Mouse (Mus musculus) ES-E14 (cell line): ENCODE results near the gene Rbfox3. TPM values are rescaled to one million over a fixed set of nuclear protein-coding genes. Genes with fewer than 3 reads are reported as not detected.
A peak's percentile ranks its signal among the peaks of the same experiment; 100 is the strongest.

Experiments used
- DNase-seq: peaks from one replicate; pipeline ENCODE4 v3.0.0-alpha.2; 2013; ENCODE audit warnings: low read depth, low spot score
- H3K27ac ChIP-seq: 2 replicates; pipeline ENCODE4 v1.5.1; 2012; ENCODE audit warnings: low read depth, mild to moderate bottlenecking, low read length, moderate library complexity, mixed read lengths; ENCODE audit not compliant: poor library complexity, insufficient read depth, severe bottlenecking
- H3K36me3 ChIP-seq: 2 replicates; pipeline ENCODE4 v1.6.1; 2012; ENCODE audit warnings: mild to moderate bottlenecking, low read length, moderate library complexity, mixed read lengths; ENCODE audit not compliant: control insufficient read depth, poor library complexity, insufficient read depth, severe bottlenecking
- H3K4me1 ChIP-seq, 2 experiments: fragments of 150-350 bp in 1 of 2; sonication (generic) in 1 of 2; 2 replicates each; pipeline ENCODE4 v1.6.1; 2012; ENCODE audit warnings: low read length in 2 of 2, mild to moderate bottlenecking in 1 of 2, mixed read lengths in 1 of 2; ENCODE audit not compliant: control insufficient read depth in 2 of 2, insufficient read depth in 2 of 2, poor library complexity in 1 of 2
- H3K4me3 ChIP-seq, 2 experiments: fragments of 150-350 bp in 1 of 2; sonication (generic) in 1 of 2; 2 replicates each; pipeline ENCODE4 v1.5.1; 2012; ENCODE audit warnings: low read length in 2 of 2, low read depth in 1 of 2, mild to moderate bottlenecking in 1 of 2, mixed read lengths in 1 of 2; ENCODE audit not compliant: insufficient read depth in 1 of 2, poor library complexity in 1 of 2, severe bottlenecking in 1 of 2
- H3K9ac ChIP-seq: 2 replicates; pipeline ENCODE4 v1.6.1; 2012; ENCODE audit warnings: low read depth, mild to moderate bottlenecking, low read length, mixed read lengths; ENCODE audit not compliant: poor library complexity, insufficient read depth, severe bottlenecking
- H3K9me3 ChIP-seq: fragments of 150-350 bp; sonication (generic); 2 replicates; pipeline ENCODE4 v1.6.1; 2012; ENCODE audit warnings: low read depth, mild to moderate bottlenecking, low read length; ENCODE audit not compliant: control insufficient read depth, insufficient read depth
- CHD2 ChIP-seq: IDR thresholded peaks from 2 replicates; pipeline ENCODE4 v1.6.1; 2014; ENCODE audit warnings: mild to moderate bottlenecking, low read depth, low read length, inconsistent platforms
- HCFC1 ChIP-seq: IDR thresholded peaks from 2 replicates; pipeline ENCODE4 v1.6.1; 2012; ENCODE audit warnings: low read length, inconsistent platforms, borderline replicate concordance; ENCODE audit not compliant: insufficient read depth
- MAFK ChIP-seq: IDR thresholded peaks from 2 replicates; pipeline ENCODE4 v1.6.1; 2014; ENCODE audit warnings: mild to moderate bottlenecking, low read depth, low read length, inconsistent platforms; ENCODE audit not compliant: insufficient read depth
- ZC3H11A ChIP-seq: IDR thresholded peaks from 2 replicates; pipeline ENCODE4 v1.6.1; 2012; ENCODE audit warnings: low read depth, mild to moderate bottlenecking, inconsistent platforms, low read length, borderline replicate concordance
- ZNF384 ChIP-seq: IDR thresholded peaks from 2 replicates; pipeline ENCODE4 v1.6.1; 2012; ENCODE audit warnings: low read depth, low read length, inconsistent platforms
- in situ Hi-C, 2 experiments: fragments of 600-800 bp; cut with MboI; formaldehyde crosslinking; loops; one replicate each; pipeline ENCODE4 v1.15.1; 2025; ENCODE audit warnings: low sequenced_read_pairs in 2 of 2, inconsistent platforms in 1 of 2; ENCODE audit not compliant: unreplicated experiment in 2 of 2
- total RNA-seq: library from RNA; depleted of rRNA; stranded (reverse); fragments of 300-350 nt; gene quantifications from 2 replicates; pipeline ENCODE4 v1.2.3, GENCODE M21; 2012

Gene Rbfox3
- total RNA-seq, 1 experiment, result 0.45 TPM

DNA sequence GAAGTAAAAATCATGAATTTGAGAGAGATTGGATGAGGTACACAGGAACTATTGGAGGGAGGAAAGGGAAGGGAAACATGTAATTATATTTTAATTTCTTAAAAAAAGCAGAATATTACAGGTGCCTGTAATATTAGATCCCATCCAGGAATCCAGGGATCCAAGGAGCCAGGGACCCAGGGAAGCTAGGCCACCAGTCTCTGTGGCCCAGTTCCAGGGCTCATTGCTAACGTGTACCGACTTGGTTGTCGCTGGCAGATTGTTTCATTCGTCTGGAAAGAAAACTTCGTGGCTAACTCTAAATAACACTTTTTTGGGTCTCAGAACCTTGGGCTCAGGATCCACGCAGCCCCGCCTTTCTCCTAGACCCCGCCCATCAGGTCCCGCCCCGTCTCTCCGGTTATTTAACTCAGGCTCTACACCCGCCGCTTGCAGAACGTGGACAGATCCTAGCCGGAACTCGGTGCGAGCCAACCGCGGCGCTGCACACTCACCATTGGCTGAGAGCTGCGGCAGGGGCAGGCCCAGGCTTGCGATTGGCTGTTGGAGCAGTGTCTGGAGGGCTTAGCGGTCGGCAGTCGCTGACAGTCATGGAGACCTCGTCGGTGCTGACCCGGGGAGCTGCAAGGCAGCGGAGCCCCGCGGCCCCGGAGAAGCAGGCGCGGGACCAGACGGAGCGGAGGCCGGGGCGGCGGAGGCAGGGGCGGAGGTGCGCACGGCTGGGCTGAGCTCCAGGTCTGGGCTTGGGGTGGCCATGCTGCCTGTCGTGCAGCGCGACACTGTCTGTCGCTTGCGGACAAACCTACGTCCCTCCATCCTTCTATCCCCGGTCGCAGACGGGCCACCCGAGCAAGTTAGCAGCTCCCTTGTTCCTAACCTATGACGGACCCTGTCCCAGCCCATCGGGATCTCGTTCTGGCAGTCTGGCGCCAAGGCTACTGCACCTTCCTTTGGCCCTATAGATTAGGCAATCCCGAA is 434.7 kb downstream of the Rbfox3 start, which contains the start of gene Engase:
Gene Engase, plus strand, starts transcription at position 434 of the 978 bp plus-strand sequence.
- H3K4me3 ChIP-seq, result peak within 1 kb of the TSS; percentile 91 to 95
- no peaks in the 10 kb centered on the region for H3K9me3 ChIP-seq
- no peak within 1 kb of the TSS for H3K27ac ChIP-seq
- peak; percentile 93 for DNase-seq
- TF ChIP-seq ZNF384 (no peak), CHD2 (0 out of 2 replicates have a peak, but pooled peaks have one; percentile 25)
- H3K4me1 ChIP-seq, result peaks cover 10 to 20% of the 10 kb centered on the region in 2 experiments; a peak in 3 of 4 replicates
- H3K36me3 ChIP-seq, result peaks cover 7% of the 10 kb centered on the region
- in situ Hi-C loops, result no loop called here
- H3K9ac ChIP-seq, result peak within 1 kb of the TSS; percentile 83

DNA sequence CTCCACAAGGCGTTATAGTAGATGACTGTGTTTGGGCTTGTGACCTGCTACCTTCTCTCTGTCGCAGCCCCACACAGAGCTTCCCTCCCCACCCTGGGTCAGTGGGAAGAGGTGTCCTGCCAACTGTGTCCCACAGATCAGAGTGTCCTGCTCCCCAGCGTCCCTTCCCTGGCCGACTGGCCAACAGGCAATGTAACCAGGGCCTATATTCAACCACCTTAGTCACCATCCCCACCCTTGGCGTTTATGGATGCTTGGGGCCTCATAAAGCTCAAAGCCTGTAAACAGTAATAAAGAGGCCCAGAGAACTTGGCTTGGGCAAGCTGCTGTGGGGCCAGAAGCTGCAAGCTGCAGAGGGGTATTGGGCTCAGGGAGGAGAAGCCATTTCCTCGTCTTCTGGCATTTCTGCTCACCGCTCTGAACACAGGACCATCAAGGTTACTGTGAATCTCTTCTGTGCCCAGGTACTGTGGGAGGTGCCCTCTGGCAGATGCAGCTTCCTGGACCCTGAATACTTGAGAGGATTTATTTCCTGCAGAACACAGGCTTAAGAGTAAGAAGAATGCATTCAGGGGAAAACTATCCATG is 435.8 kb downstream of the Rbfox3 start:
- DNase-seq, result no peak
- Histone ChIP-seq H3K4me1 (peaks cover 10 to 20% of the 10 kb centered on the region in 2 experiments; a peak in 3 of 4 replicates), H3K9ac (no peak overlapping the region), H3K4me3 (no peak overlapping the region), H3K9me3 (no peaks in the 10 kb centered on the region), H3K36me3 (peaks cover 7% of the 10 kb centered on the region), H3K27ac (no peak overlapping the region)
- TF ChIP-seq CHD2 (no peak), ZC3H11A (no peak), MAFK (no peak), ZNF384 (no peak), HCFC1 (no peak)
- in situ Hi-C loops, result no loop called here

DNA sequence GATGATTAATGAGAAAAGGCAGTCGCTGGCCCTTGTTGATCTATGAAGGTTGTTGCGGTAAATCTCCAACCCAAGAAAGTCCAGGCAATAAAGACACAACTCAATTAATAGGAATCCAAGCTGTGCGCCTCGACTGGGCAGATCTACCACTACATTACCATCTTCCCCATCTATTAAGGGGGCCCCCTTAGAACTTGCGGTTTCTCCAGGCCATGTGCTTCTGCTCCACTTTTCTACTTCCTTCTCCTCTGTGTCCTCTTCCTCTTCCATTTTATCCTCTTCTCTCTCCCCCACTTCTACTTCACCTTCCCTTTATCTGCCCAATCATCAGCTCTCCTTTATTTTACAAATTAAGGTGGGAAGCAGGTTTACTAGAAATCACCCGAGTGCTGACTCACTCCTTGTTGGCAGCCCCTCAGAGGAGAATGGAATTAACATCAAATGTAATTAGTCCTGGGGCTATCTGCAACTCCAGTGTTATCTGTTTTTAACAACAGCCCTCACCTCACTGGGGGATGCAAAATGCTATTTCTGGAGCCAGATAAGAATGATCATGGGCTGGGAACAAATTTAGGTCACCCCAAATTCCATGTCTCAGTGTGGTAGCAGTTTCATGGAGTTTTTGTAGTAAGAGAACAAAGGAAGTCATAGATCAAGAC is 437.4 kb downstream of the Rbfox3 start:
- in situ Hi-C loops, result no loop called here

DNA sequence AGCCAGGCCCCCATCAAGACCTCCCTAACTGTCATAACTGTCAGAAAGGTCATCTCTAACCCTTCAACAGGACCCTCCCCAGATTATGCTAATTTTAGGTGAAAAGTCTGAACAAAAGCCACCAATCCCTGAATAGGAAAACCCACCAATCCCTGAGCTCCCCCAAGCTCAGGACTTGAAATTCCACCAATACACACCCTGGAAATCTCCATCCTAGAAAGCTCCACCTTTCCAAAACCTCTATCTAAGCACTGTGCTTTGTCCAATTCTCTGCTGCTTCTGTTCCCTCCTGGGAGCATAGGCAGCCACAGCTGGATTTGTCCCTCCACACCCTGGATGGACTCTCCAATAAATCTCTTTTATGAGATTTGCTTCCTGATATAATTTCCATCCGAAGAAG is 438.2 kb downstream of the Rbfox3 start:
- no peaks in the 10 kb centered on the region for H3K36me3 ChIP-seq
- H3K27ac ChIP-seq, result no peak overlapping the region
- TF ChIP-seq CHD2, result 0 out of 2 replicates have a peak, but pooled peaks have one; percentile 7
- no peak for TF ChIP-seq HCFC1
- TF ChIP-seq ZNF384, result no peak
- no peak for TF ChIP-seq MAFK
- DNase-seq, result no peak
- H3K4me1 ChIP-seq, result peaks cover 10 to 24% of the 10 kb centered on the region in 2 experiments; a peak in 3 of 4 replicates
- in situ Hi-C loops, result no loop called here
- no peaks in the 10 kb centered on the region for H3K9me3 ChIP-seq
- no peak overlapping the region for H3K9ac ChIP-seq
- H3K4me3 ChIP-seq, result peak overlapping the region; percentile 9 to 24; a peak in 2 of 4 replicates

More for the DNA sequence above, 437.4 kb downstream of the Rbfox3 start:
- no peaks in the 10 kb centered on the region for H3K9me3 ChIP-seq
- H3K27ac ChIP-seq, result peak overlapping the region; percentile 52; the same call in 1 of the 2 replicates
- peaks cover under 1% of the 10 kb centered on the region for H3K36me3 ChIP-seq
- TF ChIP-seq ZC3H11A (no peak), MAFK (peak; percentile 66)
- no peak for DNase-seq
- peaks cover 10 to 23% of the 10 kb centered on the region in 2 experiments; a peak in 3 of 4 replicates for H3K4me1 ChIP-seq
- peak overlapping the region; percentile 9 to 24; a peak in 2 of 4 replicates for H3K4me3 ChIP-seq
- H3K9ac ChIP-seq, result no peak overlapping the region
